9 mouse cellular contexts compared by ENCODE assay signal in genomic region chr1:55201850-55202752, GRCm38 (mm10). TPM values are rescaled to one million over a fixed set of nuclear protein-coding genes. Genes with fewer than 3 reads are reported as not detected.
DNase-seq lines count a peak whose midpoint lies in the region; ATAC-seq lines count a peak whose summit lies in the region.
"Had no signal": no experiment of that assay in that cellular context is flagged by ENCODE, and none has a peak within 500 bp of the region (broad histone marks: within the 10 kb centered on the region; RNA-seq: fewer than 3 reads in every experiment).

No protein-coding gene starts in this region.

- H3K4me2 ChIP-seq in forebrain, embryonic 14.5 days (ENCODE audit: low read length): no peak overlapping the region
- peak overlapping the region; percentile 38 for H3K4me2 ChIP-seq in heart, embryonic 15.5 days

- 56% methylated on average over 18 of the region's 18 CpGs for WGBS in forebrain, embryonic 14.5 days
- 48% methylated on average over 18 of the region's 18 CpGs for WGBS in heart, embryonic 15.5 days

- H3K27ac ChIP-seq in forebrain, embryonic 14.5 days (ENCODE audit: low read depth, low read length): no peak overlapping the region; the same call in 1 of the 2 replicates
- peak overlapping the region; percentile 84 for H3K27ac ChIP-seq in heart, embryonic 15.5 days

- no peak overlapping the region for H3K9ac ChIP-seq in forebrain, embryonic 14.5 days (ENCODE audit: low read length)
- H3K9ac ChIP-seq in heart, embryonic 15.5 days: no peak overlapping the region

- no peaks in the 10 kb centered on the region for H3K36me3 ChIP-seq in forebrain, embryonic 14.5 days (ENCODE audit: control insufficient read depth, insufficient read depth, low read length)
- no peaks in the 10 kb centered on the region for H3K36me3 ChIP-seq in heart, embryonic 15.5 days

- peak; percentile 79 to 89 for DNase-seq in adrenal gland, adult (ENCODE audit: inconsistent age in 2 of 2, low spot score in 1 of 2)
- no peak for DNase-seq in adrenal gland, adult 18-20 months (ENCODE audit: low spot score in 2 of 2)
- peak; percentile 50 for DNase-seq in ES-CJ7 (ENCODE audit: low read depth, low spot score)
- peak; percentile 59 for DNase-seq in forebrain, embryonic 14.5 days (ENCODE audit: low spot score)
- peak; percentile 32 to 34 for DNase-seq in left cerebral cortex, adult 18-20 months (ENCODE audit: low spot score in 2 of 2)
- peak; percentile 25 for DNase-seq in ovary, postnatal 14 days (ENCODE audit: low spot score)
- no peak for DNase-seq in retina, postnatal 1 day

- peaks cover 3% of the 10 kb centered on the region; the same call in 1 of the 2 replicates for H3K4me1 ChIP-seq in forebrain, embryonic 14.5 days (ENCODE audit: control insufficient read depth, insufficient read depth, low read length)
- H3K4me1 ChIP-seq in heart, embryonic 15.5 days (replicated peaks): peaks cover 19% of the 10 kb centered on the region

- ATAC-seq in forebrain, embryonic 14.5 days: peak; percentile 51; the same call in 1 of the 2 replicates
- peak; percentile 58; the same call in 1 of the 2 replicates for ATAC-seq in heart, embryonic 15.5 days (replicated peaks; ENCODE audit: insufficient number of reproducible peaks, insufficient read depth, low FRiP score, low read depth)

- H3K9me3 ChIP-seq in forebrain, embryonic 14.5 days (replicated peaks; ENCODE audit: control insufficient read depth, low read length): no peaks in the 10 kb centered on the region
- H3K9me3 ChIP-seq in heart, embryonic 15.5 days (replicated peaks): no peaks in the 10 kb centered on the region

- H3K4me3 ChIP-seq in forebrain, embryonic 14.5 days (ENCODE audit: low read depth, low read length): no peak overlapping the region
- peak overlapping the region; percentile 16 for H3K4me3 ChIP-seq in heart, embryonic 15.5 days
- H3K4me3 ChIP-seq: erythroblast, embryonic 14.5 days had no signal

- no peaks in the 10 kb centered on the region for H3K27me3 ChIP-seq in forebrain, embryonic 14.5 days (replicated peaks; ENCODE audit: control insufficient read depth, insufficient read depth, low read length)
- H3K27me3 ChIP-seq in heart, embryonic 15.5 days: no peaks in the 10 kb centered on the region

RNA-seq across cellular contexts. Expression of gene Rftn2, which starts 24.5 kb away (rescaled TPM):
- 10 to 100 TPM; 15.3 to 18.5 TPM for total RNA-seq in adrenal gland, adult 18-20 months (2021)
- polyA plus RNA-seq in forebrain, embryonic 14.5 days (2014; fragmentation: Nextera tagmentation; extraction: Ambion mirVana): 12.1 and 12.2 TPM in 2 replicates
- polyA plus RNA-seq in heart, embryonic 15.5 days (2015; fragmentation: Nextera tagmentation; extraction: Ambion mirVana): 9.4 and 10.3 TPM in 2 replicates
- total RNA-seq in left cerebral cortex, adult 18-20 months (2021): 10 to 100 TPM; 21.9 to 25.1 TPM
- polyA plus RNA-seq: erythroblast, embryonic 14.5 days had no signal

RNA-seq across cellular contexts. Expression of gene Mars2, which starts 34.9 kb away (rescaled TPM):
- total RNA-seq in adrenal gland, adult 18-20 months (2021): 1 to 10 TPM; 6.2 to 7.3 TPM
- 3.0 and 4.5 TPM in 2 replicates for polyA plus RNA-seq in forebrain, embryonic 14.5 days (2014; fragmentation: Nextera tagmentation; extraction: Ambion mirVana)
- polyA plus RNA-seq in heart, embryonic 15.5 days (2015; fragmentation: Nextera tagmentation; extraction: Ambion mirVana): 3.3 and 3.5 TPM in 2 replicates
- total RNA-seq in left cerebral cortex, adult 18-20 months (2021): 10 to 100 TPM in 1 of 2 experiments, 1 to 10 TPM in 1; 8.7 to 10.1 TPM

Comparison
In these comparisons a context has a peak if more than half of its experiments do, and no peak if none do; other contexts are left out.
1. DNase-seq: peak in adrenal gland, adult (2 of 2), ES-CJ7 (single experiment), forebrain, embryonic 14.5 days (single experiment), left cerebral cortex, adult 18-20 months (2 of 2) and ovary, postnatal 14 days (single experiment); none in adrenal gland, adult 18-20 months (0 of 2) and retina, postnatal 1 day (single experiment).